Mouse (Mus musculus) left cerebral cortex, postnatal 10 days (tissue): ENCODE measurements around the gene Tbcc. TPM values are rescaled to one million over a fixed set of nuclear protein-coding genes. Genes with fewer than 3 reads are reported as not detected.

Source experiments
- DNase-seq, 2 experiments: peaks; one replicate each; pipeline ENCODE4 v3.0.0; 2021 to 2022; ENCODE audit warnings: low spot score in 2 of 2, mixed read lengths in 1 of 2; ENCODE audit errors: extremely low spot score in 1 of 2
- intact Hi-C: fragments of 180-260 bp; cut with DNase I; formaldehyde crosslinking; loops from one replicate; pipeline ENCODE4 v1.15.1; 2025
- total RNA-seq, 2 experiments: library from RNA; stranded (reverse); gene quantifications; 2 replicates each; pipeline ENCODE4 v1.2.3; 2021

Gene Tbcc
- total RNA-seq, 2 experiments from 2014 or later, result 29.9 to 37.5 TPM

- intact Hi-C loops, result loop anchor here (2.0 kb wide), 2 partner anchors 33 to 107 kb away; partner anchors contain the start of gene Rpl7l1
- DNase-seq, result peak; percentile 67 to 91
Measured at GRCm38 (mm10) chr17:46889450-46890084, 917 bp upstream of the Tbcc start.

- intact Hi-C loops, result no loop called here
- peak; percentile 26 to 71 for DNase-seq
Measured at GRCm38 (mm10) chr17:46890843-46891594, 535 bp downstream of the Tbcc start.

GRCm38 (mm10) chr17:46895426-46895825 is 4.9 kb downstream of the Tbcc start:
- no peak for DNase-seq
- intact Hi-C loops, result no loop called here

GRCm38 (mm10) chr17:46897221-46897950 is 6.9 kb downstream of the Tbcc start:
- no peak for DNase-seq
- intact Hi-C loops, result no loop called here

GRCm38 (mm10) chr17:46900941-46901340 is 10.5 kb downstream of the Tbcc start:
- intact Hi-C loops, result no loop called here

GRCm38 (mm10) chr17:46903876-46904490 is 13.5 kb downstream of the Tbcc start:
- intact Hi-C loops, result no loop called here
- peak; percentile 65 to 76 for DNase-seq

More at GRCm38 (mm10) chr17:46900941-46901340, 10.5 kb downstream of the Tbcc start:
- DNase-seq, result no peak

GRCm38 (mm10) chr17:46910186-46910585 is 19.7 kb downstream of the Tbcc start, which contains the start of gene Prph2:
Prph2 (plus strand) TSS chr17:46910459.
- DNase-seq, result no peak
- intact Hi-C loops, result no loop called here

GRCm38 (mm10) chr17:46912331-46912730 is 21.8 kb downstream of the Tbcc start:
- DNase-seq, result no peak
- intact Hi-C loops, result no loop called here

GRCm38 (mm10) chr17:46915129-46915528 is 24.6 kb downstream of the Tbcc start:
- no peak for DNase-seq
- intact Hi-C loops, result no loop called here

- intact Hi-C loops, result no loop called here
- DNase-seq, result no peak
Measured at GRCm38 (mm10) chr17:46918951-46919350, 28.5 kb downstream of the Tbcc start.

GRCm38 (mm10) chr17:46920855-46921254 is 30.4 kb downstream of the Tbcc start:
- no peak for DNase-seq
- intact Hi-C loops, result no loop called here

- intact Hi-C loops, result no loop called here
- no peak for DNase-seq
Measured at GRCm38 (mm10) chr17:46926192-46926591, 35.7 kb downstream of the Tbcc start.

GRCm38 (mm10) chr17:46926941-46927340 is 36.5 kb downstream of the Tbcc start:
- DNase-seq, result no peak
- intact Hi-C loops, result no loop called here

GRCm38 (mm10) chr17:46927781-46928180 is 37.3 kb downstream of the Tbcc start:
- no peak for DNase-seq
- intact Hi-C loops, result no loop called here

- intact Hi-C loops, result no loop called here
- no peak for DNase-seq
Measured at GRCm38 (mm10) chr17:46929277-46929676, 38.8 kb downstream of the Tbcc start.

- intact Hi-C loops, result no loop called here
- DNase-seq, result no peak
Measured at GRCm38 (mm10) chr17:46929897-46930296, 39.4 kb downstream of the Tbcc start.

GRCm38 (mm10) chr17:46932961-46933360 is 42.5 kb downstream of the Tbcc start:
- DNase-seq, result no peak
- intact Hi-C loops, result no loop called here

GRCm38 (mm10) chr17:46933557-46934348 is 43.3 kb downstream of the Tbcc start:
- DNase-seq, result peak; percentile 13 to 65
- intact Hi-C loops, result no loop called here
